Comparison of ENCODE assay signal across 8 mouse cellular contexts in the genomic region with DNA sequence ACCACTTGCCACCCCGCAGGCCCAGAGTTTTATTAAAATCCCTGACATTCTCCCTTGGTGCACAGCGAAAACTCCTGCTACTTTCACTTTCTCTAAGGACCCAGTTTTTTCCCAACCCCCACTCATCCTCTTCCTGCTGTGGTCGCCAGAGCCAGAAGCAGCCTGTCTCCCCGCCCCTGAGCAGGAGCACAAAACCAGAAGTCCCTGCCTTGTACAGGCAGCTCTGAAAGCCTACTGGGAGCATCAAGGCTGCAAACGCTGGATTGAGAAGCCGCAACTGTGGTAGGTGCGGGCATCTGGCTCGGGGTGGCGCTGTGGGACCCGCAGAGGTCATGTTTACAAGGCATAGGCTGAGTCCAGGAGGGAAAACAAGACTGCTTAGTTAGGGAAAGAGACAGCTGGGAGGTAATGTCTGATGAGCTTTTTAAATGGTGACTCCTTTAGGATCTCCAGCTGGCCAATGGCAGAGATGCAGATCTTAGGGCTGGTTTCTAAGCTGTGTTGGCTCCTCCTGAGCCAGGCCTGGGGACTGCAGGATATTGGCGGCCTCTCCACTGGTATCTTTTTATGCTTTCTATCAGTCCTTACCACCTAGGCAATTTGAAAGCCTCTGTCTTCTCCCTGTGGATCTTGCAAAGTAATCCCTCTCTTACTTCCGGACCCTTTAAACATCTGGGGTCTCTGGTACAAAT. TPM values are rescaled to one million over a fixed set of nuclear protein-coding genes. Genes with fewer than 3 reads are reported as not detected.
DNase-seq lines count a peak whose midpoint lies in the region; ATAC-seq lines count a peak whose summit lies in the region.

No protein-coding gene starts in this region.

- H3K36me3 ChIP-seq in megakaryocyte, embryonic 14.5 days (replicated peaks; ENCODE audit: low read length), result peaks cover 27% of the 10 kb centered on the region

- peak overlapping the region; percentile 91 for H3K4me3 ChIP-seq in megakaryocyte, embryonic 14.5 days (replicated peaks)

- no peaks in the 10 kb centered on the region for H3K9me3 ChIP-seq in megakaryocyte, embryonic 14.5 days

- ATAC-seq in common myeloid progenitor, adult 5-6 weeks (replicated peaks; ENCODE audit: low read depth, poor library complexity, severe bottlenecking), result peak; percentile 96

- H3K27me3 ChIP-seq in megakaryocyte, embryonic 14.5 days (replicated peaks), result no peaks in the 10 kb centered on the region

- peak; percentile 72 for DNase-seq in WW6 (ENCODE audit: low read depth, low spot score)
- DNase-seq in gastrocnemius, adult 8-10 months (ENCODE audit: low spot score in 2 of 2), result peak; percentile 79 to 86
- DNase-seq in hindlimb bud, embryonic 11.5 days (ENCODE audit: extremely low spot score, low read depth, low spot score), result peak; percentile 18
- peak; percentile 62 for DNase-seq in left cerebral cortex, adult 8-10 months (ENCODE audit: low spot score in 2 of 2)
- DNase-seq in right cerebral cortex, postnatal 10 days (ENCODE audit: low spot score in 2 of 2), result peak; percentile 78 to 80
- DNase-seq in urinary bladder, postnatal 25 days (ENCODE audit: low spot score), result peak; percentile 67

- H3K4me1 ChIP-seq in megakaryocyte, embryonic 14.5 days, result peaks cover 54% of the 10 kb centered on the region

RNA-seq across cellular contexts. Expression of a gene that starts 1.5 kb away (rescaled TPM):
- 7.5 and 7.9 TPM in 2 replicates for total RNA-seq in common myeloid progenitor, adult 5-6 weeks (2017)
- 1 to 10 TPM; 1.5 to 2.5 (median 1.9) TPM for total RNA-seq in gastrocnemius, adult 8-10 months (2022)
- 1 to 10 TPM; 4.7 to 6.2 (median 5.7) TPM for total RNA-seq in left cerebral cortex, adult 8-10 months (2022)
- 0.55 TPM in 1 of 2 replicates, not detected in the other for polyA plus RNA-seq in megakaryocyte, embryonic 14.5 days (2012; ENCODE audit: insufficient read depth, low replicate concordance)

RNA-seq across cellular contexts. Expression of a gene that starts 22.7 kb away (rescaled TPM):
- total RNA-seq in common myeloid progenitor, adult 5-6 weeks (2017), result not detected in 2 replicates
- total RNA-seq in gastrocnemius, adult 8-10 months (2022), result not detected
- not detected for total RNA-seq in left cerebral cortex, adult 8-10 months (2022)
- 0.12 TPM in 1 of 2 replicates, not detected in the other for polyA plus RNA-seq in megakaryocyte, embryonic 14.5 days (2012; ENCODE audit: insufficient read depth, low replicate concordance)

RNA-seq across cellular contexts. Expression of a gene that starts 39.6 kb away (rescaled TPM):
- total RNA-seq in common myeloid progenitor, adult 5-6 weeks (2017), result 14.7 and 15.7 TPM in 2 replicates
- total RNA-seq in gastrocnemius, adult 8-10 months (2022), result 1 to 10 TPM; 1.6 to 2.7 (median 2.3) TPM
- 1 to 10 TPM; 1.2 to 1.6 (median 1.3) TPM for total RNA-seq in left cerebral cortex, adult 8-10 months (2022)
- 0.19 TPM in 1 of 2 replicates, not detected in the other for polyA plus RNA-seq in megakaryocyte, embryonic 14.5 days (2012; ENCODE audit: insufficient read depth, low replicate concordance)

Comparison
In these comparisons a context has a peak if more than half of its experiments do, and no peak if none do; other contexts are left out.
1. Peak in every context shown above with its lines: DNase-seq, ATAC-seq and H3K4me3 ChIP-seq.
2. DNase-seq: peak in every context shown above with its lines; median percentile 82 in gastrocnemius, adult 8-10 months; 79 in right cerebral cortex, postnatal 10 days; 72 in WW6; 67 in urinary bladder, postnatal 25 days; 62 in left cerebral cortex, adult 8-10 months; 18 in hindlimb bud, embryonic 11.5 days.